Mouse (Mus musculus) erythroid progenitor cell, adult 5-6 weeks (primary cell): ENCODE results near the gene Hist2h3c2. TPM values are rescaled to one million over a fixed set of nuclear protein-coding genes. Genes with fewer than 3 reads are reported as not detected.
A peak's percentile ranks its signal among the peaks of the same experiment; 100 is the strongest.

Experiments
- ATAC-seq: replicated peaks from 2 replicates; pipeline ENCODE4 v1.8.0; 2016; ENCODE audit warnings: moderate number of reproducible peaks, mild to moderate bottlenecking, moderate TSS enrichment, inconsistent platforms; ENCODE audit not compliant: poor library complexity, low FRiP score, severe bottlenecking
- total RNA-seq, 2 experiments: library from RNA; stranded (forward) in 1 of 2; stranded (reverse) in 1 of 2; fragments of 150-400 nt in 1 of 2; fragments of 186-747, 209-891 nt in 1 of 2; gene quantifications; 2 replicates each; pipeline versions ENCODE4 v1.2.3 to v1.2.4; 2015 to 2017; ENCODE audit warnings: low replicate concordance in 2 of 2

Hist2h3c2 gene
- total RNA-seq, 2 experiments from 2014 or later = 1,001 to 1,103 TPM

DNA sequence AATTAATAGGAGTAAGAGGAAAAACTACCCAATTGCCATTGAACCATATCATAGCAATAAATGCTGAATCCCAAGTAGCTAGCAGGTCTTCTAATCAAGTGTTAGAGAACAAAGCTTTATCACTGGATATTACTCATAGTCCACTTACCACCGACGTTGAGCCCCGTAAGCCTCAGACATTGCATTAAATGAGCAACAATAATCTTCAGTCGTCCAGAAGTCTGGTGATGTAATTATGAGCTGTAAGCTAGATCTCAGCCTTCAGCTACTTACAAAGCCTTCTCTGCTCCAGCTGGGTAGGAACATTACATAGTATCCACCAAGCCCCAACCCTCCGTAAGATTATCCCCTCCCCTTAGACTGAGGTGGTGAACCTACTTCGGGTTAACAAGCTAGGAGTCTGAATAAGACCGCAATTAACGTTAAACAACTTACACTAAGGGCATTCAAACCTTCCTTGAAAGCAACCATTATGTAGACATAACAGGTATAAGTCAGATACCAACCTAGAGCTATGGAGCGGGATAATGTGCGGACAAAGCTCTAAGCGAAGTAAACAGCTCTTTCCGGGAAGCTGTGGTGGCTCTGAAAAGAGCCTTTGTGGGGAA lies 919 bp downstream of the Hist2h3c2 start:
- peak; percentile 8 for ATAC-seq

DNA sequence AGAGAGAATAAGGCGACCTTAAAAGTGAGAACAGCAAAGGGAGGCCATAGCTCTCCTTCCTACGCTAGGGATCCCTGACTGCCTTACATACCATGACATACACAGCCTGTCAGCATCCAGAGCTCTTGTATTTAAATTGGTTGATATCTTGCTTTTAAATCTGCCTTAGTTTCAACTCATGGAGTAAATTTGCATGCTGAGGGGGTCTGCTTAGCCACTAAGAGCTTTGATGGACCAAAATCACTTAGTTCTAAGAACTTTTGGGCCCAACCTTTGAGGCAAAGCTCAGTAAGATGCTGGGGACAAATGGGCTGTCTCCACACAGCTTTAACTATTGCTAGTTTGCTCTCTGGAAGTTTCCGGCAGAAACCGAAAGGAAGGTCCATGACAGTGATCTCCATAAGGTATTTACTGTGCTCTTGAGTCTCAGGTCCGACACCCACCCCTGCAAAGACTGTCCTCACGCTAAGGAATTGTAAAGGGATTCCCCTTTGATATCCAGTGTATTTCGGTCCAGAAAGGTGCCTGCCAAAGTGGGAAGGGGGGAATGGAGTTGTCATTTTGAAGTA lies 1.5 kb downstream of the Hist2h3c2 start:
- ATAC-seq = no peak

DNA sequence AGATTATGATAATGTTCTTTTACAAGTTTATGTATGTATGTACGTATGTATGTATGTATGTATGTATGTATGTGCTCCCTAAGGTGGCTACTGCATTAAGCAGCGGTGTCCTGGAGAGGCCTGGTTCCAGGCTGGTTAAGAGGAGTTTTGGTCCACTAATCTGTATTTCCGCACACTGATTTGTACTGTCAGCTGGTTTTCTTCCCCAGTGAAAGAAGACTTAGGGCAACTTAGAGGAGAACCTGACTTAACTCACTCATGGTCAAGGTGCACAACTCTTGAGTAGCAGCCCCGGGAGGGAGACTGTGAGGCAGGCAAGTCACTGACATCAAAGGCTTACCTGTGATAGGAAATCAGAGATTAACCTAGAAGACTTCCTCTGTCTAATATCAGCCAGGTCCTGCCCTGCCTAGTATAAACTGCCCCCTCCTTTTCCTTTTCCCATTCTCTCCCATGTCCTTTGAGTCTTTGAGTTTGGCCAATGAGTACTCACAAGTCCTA lies 2.0 kb downstream of the Hist2h3c2 start:
- no peak for ATAC-seq

DNA sequence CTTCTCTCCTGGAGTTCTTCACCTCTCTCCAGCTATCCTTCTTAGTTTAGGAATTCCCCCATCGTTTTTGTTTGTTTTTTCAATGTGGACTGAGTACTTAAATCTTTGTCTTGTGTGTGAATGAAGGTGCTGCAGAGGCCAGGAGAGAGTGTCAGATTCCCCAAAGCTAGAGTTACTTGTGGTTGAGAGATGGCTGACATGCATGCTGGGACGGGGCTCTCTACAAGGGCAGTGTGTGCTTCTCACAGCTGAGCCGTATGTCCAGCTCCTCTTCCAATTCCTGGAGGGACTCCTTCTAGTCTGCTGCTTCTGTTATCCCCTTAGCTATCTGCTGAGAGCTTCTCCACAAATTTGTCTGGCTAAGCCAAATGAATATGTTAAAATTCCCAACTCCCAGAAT lies 3.1 kb downstream of the Hist2h3c2 start:
- ATAC-seq = no peak

DNA sequence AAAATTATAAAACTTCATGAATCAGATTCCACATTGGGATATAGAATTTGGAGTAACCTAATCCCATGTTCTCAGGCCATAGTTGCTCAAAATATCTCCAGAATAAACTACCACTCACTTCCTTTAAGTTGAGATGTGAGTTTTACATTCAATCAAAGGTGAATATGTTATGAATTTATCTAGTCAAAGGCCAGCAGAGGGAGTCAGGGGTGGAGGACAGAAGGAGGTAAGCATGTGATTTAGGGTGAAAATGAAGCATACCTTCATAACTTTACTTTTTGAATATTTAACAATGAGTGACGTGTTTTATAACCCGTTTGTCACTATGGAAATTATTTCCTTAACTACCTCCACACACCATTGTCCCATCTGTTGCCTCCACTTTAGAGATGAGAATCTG lies 4.0 kb downstream of the Hist2h3c2 start:
- ATAC-seq = no peak

DNA sequence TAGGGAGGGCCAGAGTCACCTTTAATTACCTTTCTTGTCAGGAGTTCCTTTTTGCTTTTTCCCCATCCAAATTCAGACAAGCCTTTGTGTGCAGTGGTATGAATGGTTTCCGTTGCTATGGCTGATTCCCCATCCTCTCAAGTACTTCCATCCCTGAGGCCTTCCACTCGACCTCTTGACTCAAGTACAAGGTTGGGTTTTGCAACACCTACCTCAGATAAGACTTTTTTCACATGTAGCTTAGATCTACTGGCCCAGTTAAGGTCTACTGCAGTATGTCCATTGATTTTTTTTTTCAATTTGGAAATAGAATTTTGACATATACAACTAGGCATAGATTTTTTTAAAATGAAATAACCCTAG lies 7.2 kb downstream of the Hist2h3c2 start:
- ATAC-seq = no peak

DNA sequence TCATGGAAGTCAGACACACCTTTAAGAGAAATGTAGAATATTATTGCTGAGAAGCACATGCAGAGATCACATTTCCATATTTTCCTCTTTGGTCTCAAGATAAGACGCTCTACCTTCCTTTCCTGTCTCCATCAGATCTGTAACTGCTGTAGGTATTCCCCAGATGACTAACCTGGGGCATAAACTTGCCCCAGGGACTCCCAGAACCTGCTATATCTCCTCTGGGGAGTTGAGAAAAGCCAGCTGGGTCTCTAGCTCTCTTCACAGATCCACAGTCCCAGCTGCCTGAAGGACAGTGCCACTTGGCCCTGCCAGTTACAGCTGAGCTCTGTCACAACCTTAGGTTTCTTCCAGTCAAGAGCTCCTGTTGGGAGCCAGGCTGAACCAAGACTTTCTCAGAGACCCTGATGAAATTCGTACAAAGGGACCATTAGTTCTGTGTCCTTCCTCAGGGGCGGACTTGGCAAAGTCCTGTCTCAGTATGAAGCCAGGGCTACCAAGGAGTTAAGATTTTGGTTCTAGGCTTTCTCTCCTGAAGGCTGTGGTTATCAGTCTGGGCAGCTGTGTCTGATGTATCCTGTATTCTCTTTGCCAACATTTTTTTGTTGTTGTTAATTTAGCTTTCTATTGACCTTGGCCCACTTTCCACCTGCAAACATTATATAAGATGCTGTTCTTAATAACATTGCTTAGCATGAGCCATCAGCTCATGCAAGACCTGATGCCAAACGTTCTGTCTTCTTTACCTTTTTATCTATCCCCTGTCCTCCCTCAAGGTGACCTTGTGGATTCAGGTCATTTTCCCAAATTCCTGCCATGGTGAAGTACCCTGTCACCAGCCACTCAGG lies 7.8 kb downstream of the Hist2h3c2 start:
- no peak for ATAC-seq

DNA sequence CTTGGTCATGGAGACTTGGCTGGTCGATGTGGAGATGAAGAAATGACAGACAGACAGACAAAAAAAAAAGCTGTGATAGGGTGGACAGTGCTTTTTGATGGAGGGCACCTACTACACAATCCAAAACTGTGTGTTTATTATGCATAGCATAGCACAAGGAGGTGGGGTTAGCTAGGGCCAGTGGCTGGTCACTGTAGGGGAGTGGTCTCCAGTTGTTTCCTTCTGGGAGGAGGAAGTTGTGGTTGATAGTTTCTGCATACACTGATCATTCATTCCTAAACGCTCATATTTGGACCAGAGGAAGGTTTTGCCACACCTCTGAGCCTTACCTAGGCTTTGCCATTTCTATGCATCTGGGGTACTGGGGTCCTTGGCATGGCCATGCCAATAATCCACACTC lies 8.5 kb downstream of the Hist2h3c2 start:
- no peak for ATAC-seq

DNA sequence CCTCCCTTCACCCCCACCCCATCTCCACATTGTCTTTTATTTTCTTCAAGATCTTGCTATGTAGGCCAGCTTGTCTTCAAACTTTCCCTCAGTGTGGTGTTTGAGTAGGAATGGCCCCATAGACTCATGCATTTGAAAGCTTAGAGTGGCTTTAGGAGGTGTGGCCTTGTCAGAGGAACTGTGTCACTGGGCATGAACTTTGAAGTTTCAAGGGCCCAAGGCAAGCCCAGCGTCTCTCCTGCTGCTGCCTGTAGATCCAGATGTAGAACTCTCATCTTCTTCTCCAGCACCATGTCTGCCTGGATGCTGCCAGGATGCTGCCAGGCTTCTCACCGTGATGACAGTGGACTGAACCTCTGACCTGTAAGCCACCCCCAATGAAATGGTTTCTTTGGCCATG lies 10.1 kb downstream of the Hist2h3c2 start:
- no peak for ATAC-seq

DNA sequence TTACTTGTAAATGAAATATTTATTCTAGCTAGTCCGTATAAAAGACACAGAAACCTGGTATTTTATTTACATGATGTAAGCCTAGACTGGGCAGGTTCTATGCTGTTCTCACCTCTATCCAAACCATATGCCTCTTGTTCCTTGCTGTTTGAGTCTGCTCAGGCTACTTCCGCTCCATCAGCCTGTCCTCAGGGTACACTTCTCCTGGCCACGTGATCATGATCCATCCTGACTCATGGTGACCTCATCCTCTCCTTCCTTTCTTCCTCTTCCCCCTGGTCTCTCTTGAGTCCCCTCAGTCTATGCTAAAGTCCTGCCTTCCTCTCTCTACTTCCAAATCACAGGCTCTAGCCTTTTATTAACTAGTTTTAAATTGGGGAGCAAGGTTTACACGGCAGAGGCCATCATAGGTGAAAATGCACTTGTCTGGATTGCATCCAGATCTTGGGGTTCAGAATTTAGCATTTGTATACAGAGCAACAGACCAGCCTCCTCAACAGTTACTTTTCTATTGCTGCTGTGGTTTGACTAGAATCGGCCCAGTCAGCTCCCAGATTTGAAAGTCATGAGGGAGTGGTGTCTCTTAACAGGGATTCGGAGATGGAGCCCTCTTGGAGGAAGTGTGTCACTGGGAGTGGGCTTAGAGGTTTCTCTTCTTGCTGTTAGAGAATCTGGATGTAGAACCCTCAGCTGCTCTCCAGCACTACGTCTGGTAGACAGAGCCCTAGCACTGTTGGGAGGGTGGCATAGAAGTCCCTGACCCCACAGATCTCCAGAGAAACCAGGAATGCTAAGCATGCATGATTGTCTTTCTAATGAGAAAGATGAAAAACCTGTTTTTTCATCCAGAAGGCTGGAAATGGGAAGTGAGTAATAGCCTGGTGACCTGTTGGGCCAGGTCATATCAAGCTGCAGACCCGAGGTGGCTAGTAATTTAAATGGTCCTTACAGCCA lies 12.0 kb downstream of the Hist2h3c2 start:
- ATAC-seq = no peak

DNA sequence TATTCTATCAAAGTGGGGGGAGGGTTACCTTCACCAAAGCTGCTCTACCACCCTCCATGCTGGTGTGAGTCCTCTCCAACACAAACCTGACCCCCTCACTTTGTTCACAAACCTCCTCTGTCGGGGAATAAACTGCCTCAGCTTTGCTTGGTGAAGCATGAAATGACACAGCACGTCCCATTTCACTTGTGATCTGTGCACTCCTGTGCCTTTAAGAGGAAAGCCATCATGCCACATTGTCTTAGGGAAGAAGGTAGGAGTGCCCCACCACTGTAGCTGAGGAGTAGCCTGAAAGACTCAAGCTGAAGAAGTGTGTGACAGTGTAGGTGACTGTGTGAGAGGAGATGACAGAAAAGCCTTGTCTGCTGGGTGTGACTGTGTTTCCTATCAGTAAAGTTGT lies 13.5 kb downstream of the Hist2h3c2 start:
- no peak for ATAC-seq

DNA sequence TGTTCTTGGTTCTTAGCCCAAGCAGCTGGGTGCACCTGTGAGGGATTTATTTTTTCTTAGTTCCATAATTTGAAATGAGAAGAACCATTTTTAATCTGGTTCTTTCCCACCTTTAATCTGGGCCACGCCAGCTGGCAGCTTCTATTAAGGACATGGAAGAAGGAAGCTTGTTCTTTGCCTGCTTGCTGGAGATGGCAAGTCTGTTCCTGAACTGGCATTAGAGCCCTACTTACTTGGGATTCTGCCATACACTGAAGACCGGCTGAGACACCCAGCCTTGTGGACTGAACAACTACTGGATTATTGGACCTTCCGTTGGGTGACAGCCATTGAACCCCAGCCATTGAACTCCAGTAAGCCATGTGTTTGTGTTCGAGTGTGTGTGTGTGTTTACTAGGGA lies 16.2 kb downstream of the Hist2h3c2 start:
- no peak for ATAC-seq

DNA sequence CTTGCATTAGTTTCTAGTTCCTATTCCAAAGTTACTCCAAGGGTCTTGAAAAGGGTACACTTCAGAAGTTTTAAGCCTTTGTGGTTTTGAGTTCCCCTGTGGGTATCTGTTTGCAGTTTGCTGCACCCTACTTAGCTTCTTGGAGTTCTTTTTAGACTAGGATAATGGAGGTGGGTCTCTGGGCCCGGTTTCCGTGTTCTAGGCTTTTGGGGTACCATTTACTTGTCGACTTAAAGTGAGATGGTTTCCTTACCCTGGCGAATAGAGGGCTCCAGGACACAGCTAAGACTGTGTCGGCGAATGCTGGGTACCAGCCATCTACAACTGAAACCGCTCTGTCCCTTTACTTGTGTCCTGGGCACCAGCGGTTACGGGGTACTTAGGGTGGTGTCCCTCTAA lies 17.3 kb downstream of the Hist2h3c2 start:
- peak; percentile 17; the same call in 1 of the 2 replicates for ATAC-seq

DNA sequence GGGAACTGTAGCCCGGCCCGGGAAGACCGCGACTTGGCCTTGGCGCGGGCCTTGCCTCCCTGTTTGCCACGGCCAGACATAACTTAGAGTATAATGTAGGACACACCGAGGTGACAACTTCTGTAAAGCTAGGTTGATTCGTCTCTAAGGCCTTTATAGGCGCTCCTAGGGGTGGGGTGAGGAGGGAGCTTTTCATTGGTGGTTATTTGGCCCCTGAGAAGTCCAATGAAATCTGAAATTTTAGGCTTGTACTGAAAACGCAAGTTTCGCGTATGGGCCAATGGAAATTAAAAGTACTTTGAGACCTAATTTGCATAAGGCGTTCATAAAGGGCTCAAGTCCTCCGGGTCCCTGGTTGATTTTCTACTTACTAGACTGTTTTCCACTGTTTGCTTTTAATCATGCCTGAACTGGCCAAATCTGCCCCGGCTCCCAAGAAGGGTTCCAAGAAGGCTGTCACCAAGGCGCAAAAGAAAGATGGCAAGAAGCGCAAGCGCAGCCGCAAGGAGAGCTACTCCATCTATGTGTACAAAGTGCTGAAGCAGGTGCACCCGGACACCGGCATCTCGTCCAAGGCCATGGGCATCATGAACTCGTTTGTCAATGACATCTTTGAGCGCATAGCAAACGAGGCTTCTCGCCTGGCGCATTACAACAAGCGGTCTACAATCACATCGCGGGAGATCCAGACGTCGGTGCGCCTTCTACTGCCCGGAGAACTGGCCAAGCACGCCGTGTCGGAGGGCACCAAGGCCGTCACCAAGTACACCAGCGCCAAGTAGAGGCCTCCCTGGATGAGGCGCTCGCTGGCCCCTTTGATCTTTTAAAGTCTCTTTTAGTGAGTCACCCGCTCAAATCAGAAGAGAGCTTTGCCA lies 17.9 kb downstream of the Hist2h3c2 start, which contains the start of the genes Hist2h2ac and Hist2h2be:
TSS of gene Hist2h2ac (minus strand) at position 116 of the 875 bp plus-strand sequence.
TSS of gene Hist2h2be (plus strand) at position 355 of the 875 bp plus-strand sequence.
- peak; percentile 79 for ATAC-seq

DNA sequence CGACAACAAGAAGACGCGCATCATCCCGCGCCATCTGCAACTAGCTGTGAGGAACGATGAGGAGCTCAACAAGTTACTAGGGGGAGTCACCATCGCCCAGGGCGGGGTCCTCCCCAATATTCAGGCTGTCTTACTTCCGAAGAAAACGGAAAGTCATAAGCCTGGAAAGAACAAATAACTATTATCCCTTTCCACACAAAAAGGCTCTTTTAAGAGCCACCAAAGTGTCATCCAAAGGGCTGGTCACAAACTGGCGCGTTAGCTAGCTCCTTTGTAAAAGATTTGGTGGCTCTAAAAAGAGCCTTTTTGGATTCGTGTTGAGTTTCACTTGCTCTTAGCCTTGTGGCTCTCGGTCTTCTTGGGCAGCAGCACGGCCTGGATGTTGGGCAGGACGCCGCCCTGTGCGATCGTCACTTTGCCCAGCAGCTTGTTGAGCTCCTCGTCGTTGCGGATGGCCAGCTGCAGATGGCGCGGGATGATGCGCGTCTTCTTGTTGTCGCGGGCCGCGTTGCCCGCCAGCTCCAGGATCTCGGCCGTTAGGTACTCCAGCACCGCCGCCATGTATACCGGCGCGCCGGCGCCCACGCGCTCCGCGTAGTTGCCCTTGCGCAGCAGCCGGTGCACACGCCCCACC lies 18.7 kb downstream of the Hist2h3c2 start:
- ATAC-seq = peak; percentile 19; the same call in 1 of the 2 replicates

DNA sequence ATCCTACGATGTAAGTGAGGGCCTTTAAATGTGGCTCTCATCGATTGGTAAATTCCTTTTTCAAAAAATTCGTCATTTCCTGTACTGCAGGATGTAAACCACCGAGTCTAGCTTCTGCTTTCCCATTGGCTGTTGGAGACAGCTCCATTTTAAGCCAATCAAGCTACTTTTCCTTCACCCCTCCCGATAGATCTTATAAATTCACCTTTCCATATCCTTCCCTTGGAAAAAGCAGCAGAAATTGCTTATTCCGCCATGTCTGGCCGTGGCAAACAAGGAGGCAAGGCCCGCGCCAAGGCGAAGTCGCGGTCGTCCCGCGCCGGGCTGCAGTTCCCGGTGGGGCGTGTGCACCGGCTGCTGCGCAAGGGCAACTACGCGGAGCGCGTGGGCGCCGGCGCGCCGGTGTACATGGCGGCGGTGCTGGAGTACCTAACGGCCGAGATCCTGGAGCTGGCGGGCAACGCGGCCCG lies 19.2 kb downstream of the Hist2h3c2 start, which contains the start of the genes Bola1 and Hist2h2ab:
TSS of gene Bola1 (minus strand) at position 49 of the 470 bp plus-strand sequence.
TSS of gene Hist2h2ab (plus strand) at position 205 of the 470 bp plus-strand sequence.
- ATAC-seq = peak; percentile 62

DNA sequence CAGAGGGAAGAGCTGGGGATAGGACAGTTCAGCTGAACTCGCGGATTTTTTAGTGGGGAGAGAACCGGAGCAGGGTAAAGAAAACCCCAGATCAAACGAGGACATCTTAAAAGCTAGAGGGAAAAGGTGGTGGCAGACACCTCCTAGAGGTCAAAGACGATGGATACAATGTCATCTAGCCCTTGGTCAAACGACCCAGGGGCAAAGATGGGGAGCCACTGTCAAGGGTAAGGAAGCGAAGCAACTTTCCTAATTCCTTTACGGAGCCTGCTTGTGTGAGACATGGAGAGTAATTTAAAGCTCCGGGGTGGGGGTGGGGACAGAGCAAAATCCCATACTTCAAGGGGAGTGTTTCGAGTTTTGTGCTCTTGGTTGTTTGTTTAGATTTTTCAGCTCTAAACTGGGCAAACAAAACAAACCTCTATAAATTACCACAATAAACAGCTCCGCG lies 19.7 kb downstream of the Hist2h3c2 start:
- peak; percentile 10 for ATAC-seq

DNA sequence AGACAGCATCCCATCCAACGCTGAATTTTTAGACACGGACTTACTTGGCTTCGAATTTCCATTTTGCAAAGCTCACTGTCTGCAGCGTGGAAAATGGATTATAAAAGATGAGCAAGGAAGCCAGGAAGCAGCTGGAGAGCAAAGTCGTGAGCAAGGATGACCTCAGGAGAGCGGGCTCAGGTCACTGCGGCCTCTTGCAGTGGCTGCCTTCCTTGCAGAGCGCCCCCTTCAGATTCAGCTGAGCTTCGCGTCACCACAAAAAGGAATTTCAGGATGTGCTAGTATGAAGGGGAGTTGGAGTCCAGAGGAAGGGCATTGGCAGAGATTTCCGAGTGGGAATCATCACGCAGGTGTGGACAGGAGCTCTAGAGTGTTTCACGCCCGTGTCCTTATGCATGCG lies 29.7 kb downstream of the Hist2h3c2 start:
- no peak for ATAC-seq
